Mouse (Mus musculus) lung, embryonic 15.5 days (tissue): ENCODE measurements at regions not wholly inside any gene's neighbourhood (a gene's known extent, or its start where the extent isn't known, plus 50 kb on each side); places are given as distances from the start of the nearest gene placed in this dataset.
A peak's percentile ranks its signal among the peaks of the same experiment; 100 is the strongest.

Experiments
- ATAC-seq: fragments of 200-750 bp; cut with Nextera tagmentation; 2 replicates; pipeline ENCODE4 v1.8.0; 2017; ENCODE audit warnings: moderate number of reproducible peaks, borderline replicate concordance; ENCODE audit not compliant: low FRiP score, low TSS enrichment; ENCODE audit errors: extremely low read depth
- H3K27ac ChIP-seq: fragments of 300-500 bp; sonication (generic); 2 replicates; pipeline ENCODE4 v1.5.1; 2015; ENCODE audit warnings: moderate library complexity, mild to moderate bottlenecking, inconsistent platforms
- H3K27me3 ChIP-seq: fragments of 300-500 bp; sonication (generic); 2 replicates; pipeline ENCODE4 v1.6.1; 2015; ENCODE audit warnings: inconsistent platforms
- H3K36me3 ChIP-seq: fragments of 300-500 bp; sonication (generic); 2 replicates; pipeline ENCODE4 v1.6.1; 2015; ENCODE audit warnings: inconsistent platforms
- H3K4me1 ChIP-seq: fragments of 300-500 bp; sonication (generic); 2 replicates; pipeline ENCODE4 v1.6.1; 2015; ENCODE audit warnings: inconsistent platforms
- H3K4me2 ChIP-seq: fragments of 300-500 bp; sonication (generic); 2 replicates; pipeline ENCODE4 v1.6.1; 2015; ENCODE audit warnings: inconsistent platforms, mild to moderate bottlenecking, moderate library complexity
- H3K4me3 ChIP-seq: fragments of 300-500 bp; sonication (generic); 2 replicates; pipeline ENCODE4 v1.5.1; 2015; ENCODE audit warnings: mild to moderate bottlenecking, inconsistent platforms
- H3K9ac ChIP-seq: fragments of 300-500 bp; sonication (generic); 2 replicates; pipeline ENCODE4 v1.6.1; 2015; ENCODE audit warnings: inconsistent platforms
- H3K9me3 ChIP-seq: fragments of 300-500 bp; sonication (generic); 2 replicates; pipeline ENCODE4 v1.6.1; 2016; ENCODE audit warnings: inconsistent platforms
- WGBS: fragments of 180-500 bp; shearing (Covaris S2); methylation state at CpG from one replicate; pipeline ENCODE4 v1.1.7; 2015; 5-methylcytosine and 5-hydroxymethylcytosine counted together

GRCm38 (mm10) chr4:12557105-12557504, 385.3 kb upstream of the Fam92a start:
- no peak overlapping the region for H3K4me3 ChIP-seq
- H3K9ac ChIP-seq, result no peak overlapping the region
- H3K4me1 ChIP-seq, result peaks cover 7% of the 10 kb centered on the region; the same call in 1 of the 2 replicates
- no peak for ATAC-seq
- no peak overlapping the region for H3K27ac ChIP-seq
- H3K36me3 ChIP-seq, result no peaks in the 10 kb centered on the region
- WGBS, result 83% methylated on average over 2 of the region's 2 CpGs
- H3K9me3 ChIP-seq, result no peaks in the 10 kb centered on the region
- H3K27me3 ChIP-seq, result no peaks in the 10 kb centered on the region
- no peak overlapping the region for H3K4me2 ChIP-seq

DNA sequence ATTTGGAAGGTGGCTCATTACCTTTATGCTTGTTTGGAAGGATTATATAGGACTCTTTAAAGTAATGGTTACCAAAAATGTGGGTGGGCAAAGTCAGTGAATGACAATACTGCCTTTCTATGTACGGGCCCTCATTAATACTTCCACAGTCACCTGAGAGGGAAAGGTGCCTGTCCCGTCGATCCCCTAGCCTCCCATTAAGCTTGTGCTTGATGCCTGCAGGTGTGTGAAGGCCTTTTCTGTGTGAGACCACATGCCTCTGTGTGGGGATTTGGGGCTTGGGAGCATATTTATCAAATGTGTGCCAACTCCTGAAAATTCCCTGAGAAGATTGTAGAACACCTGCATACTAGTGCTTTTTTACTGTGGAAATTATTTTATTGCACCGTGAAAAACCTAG, 377.4 kb upstream of the Fam92a start:
- Histone ChIP-seq H3K4me1 (no peaks in the 10 kb centered on the region), H3K4me2 (no peak overlapping the region), H3K27ac (no peak overlapping the region), H3K9me3 (no peaks in the 10 kb centered on the region), H3K4me3 (no peak overlapping the region), H3K27me3 (no peaks in the 10 kb centered on the region), H3K9ac (no peak overlapping the region), H3K36me3 (no peaks in the 10 kb centered on the region)
- 83% methylated on average over 4 of the region's 4 CpGs for WGBS
- no peak for ATAC-seq

DNA sequence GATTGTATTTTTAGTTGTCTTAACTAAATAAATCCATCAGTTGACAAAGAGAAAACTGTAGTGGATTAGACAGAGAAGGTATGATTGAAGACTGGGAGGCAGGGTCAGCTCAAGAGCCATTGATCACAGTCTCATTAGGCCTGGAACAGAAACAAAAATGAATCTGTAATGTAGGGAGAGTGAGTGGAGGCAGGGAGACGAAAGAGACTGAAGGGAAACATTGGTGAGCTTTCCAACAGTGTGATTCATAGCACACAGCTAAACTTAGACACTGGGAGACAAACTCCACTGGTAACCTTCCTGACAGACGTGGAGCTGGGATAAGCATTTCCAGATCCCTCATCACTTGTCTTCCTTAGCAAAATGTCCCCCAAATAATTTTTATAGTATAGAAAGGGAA, 372.1 kb upstream of the Fam92a start:
- 37% methylated on average over 2 of the region's 2 CpGs for WGBS
- no peaks in the 10 kb centered on the region for H3K36me3 ChIP-seq
- H3K9ac ChIP-seq, result no peak overlapping the region
- ATAC-seq, result no peak
- H3K4me2 ChIP-seq, result no peak overlapping the region
- no peaks in the 10 kb centered on the region for H3K27me3 ChIP-seq
- H3K27ac ChIP-seq, result no peak overlapping the region
- no peaks in the 10 kb centered on the region for H3K9me3 ChIP-seq
- no peaks in the 10 kb centered on the region for H3K4me1 ChIP-seq
- H3K4me3 ChIP-seq, result no peak overlapping the region

DNA sequence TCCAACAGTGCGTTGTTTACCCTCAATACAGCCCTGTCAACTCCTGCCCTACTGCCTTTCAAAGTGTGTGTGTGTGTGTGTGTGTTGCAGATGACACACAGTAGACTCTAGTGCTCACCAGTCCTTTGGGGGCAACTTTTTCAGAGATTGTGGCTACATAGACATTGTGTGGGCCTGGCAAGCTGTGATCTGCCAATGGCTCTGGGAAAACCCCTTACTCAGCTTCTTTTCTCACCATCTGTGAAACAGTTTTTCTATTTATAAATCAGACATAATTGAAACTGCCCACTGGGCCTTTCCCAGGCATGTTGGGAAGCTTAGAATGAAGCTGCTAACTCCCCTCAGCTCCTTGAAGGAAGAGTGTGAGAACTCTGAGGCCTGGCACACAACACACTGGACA, 369.7 kb upstream of the Fam92a start:
- Histone ChIP-seq H3K9ac (no peak overlapping the region), H3K27me3 (no peaks in the 10 kb centered on the region), H3K9me3 (no peaks in the 10 kb centered on the region), H3K27ac (no peak overlapping the region), H3K4me2 (no peak overlapping the region), H3K4me1 (no peaks in the 10 kb centered on the region), H3K36me3 (no peaks in the 10 kb centered on the region), H3K4me3 (no peak overlapping the region)
- no peak for ATAC-seq
- WGBS, result 89% methylated on average over 1 of the region's 1 CpGs

DNA sequence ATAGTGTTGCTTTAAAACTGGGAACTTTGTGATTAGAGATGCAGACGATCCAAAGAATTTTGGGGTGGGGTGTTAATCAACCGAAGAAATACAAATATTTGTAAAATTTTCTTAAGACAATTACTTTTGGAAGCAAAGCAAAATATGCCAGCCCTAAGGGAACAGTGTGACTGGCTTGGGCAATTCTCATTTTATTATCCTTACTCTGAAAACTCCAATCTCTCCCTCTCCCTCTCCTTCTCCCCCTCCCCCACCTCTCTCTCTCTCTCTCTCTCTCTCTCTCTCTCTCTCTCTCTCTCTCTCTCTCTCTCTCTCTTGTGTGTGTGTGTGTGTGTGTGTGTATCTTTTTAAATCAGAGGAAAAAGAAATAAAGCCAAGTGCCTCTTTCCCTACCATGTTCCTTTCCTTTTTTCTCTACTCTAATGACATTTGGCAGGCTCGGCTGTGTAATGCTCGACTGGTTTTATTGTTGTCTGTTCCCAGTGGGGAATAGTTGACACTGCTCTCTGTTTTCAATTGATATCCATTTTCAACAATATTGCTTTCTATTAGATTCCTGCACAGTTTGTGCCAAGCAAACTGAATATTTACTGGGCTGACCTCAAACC, 367.5 kb upstream of the Fam92a start:
- H3K9ac ChIP-seq, result no peak overlapping the region
- no peak overlapping the region for H3K27ac ChIP-seq
- H3K4me2 ChIP-seq, result no peak overlapping the region
- H3K9me3 ChIP-seq, result no peaks in the 10 kb centered on the region
- 26% methylated on average over 4 of the region's 4 CpGs for WGBS
- H3K27me3 ChIP-seq, result no peaks in the 10 kb centered on the region
- ATAC-seq, result no peak
- H3K4me1 ChIP-seq, result no peaks in the 10 kb centered on the region
- no peak overlapping the region for H3K4me3 ChIP-seq
- no peaks in the 10 kb centered on the region for H3K36me3 ChIP-seq

- H3K36me3 ChIP-seq, result no peaks in the 10 kb centered on the region
- H3K27ac ChIP-seq, result no peak overlapping the region
- 12% methylated on average over 4 of the region's 4 CpGs for WGBS
- ATAC-seq, result no peak; the same call in 1 of the 2 replicates
- H3K9me3 ChIP-seq, result no peaks in the 10 kb centered on the region
- H3K4me2 ChIP-seq, result peak overlapping the region; percentile 28
- no peak overlapping the region for H3K4me3 ChIP-seq
- H3K4me1 ChIP-seq, result no peaks in the 10 kb centered on the region
- H3K9ac ChIP-seq, result no peak overlapping the region
- H3K27me3 ChIP-seq, result no peaks in the 10 kb centered on the region
Measured at GRCm38 (mm10) chr4:12538694-12539121, 366.9 kb upstream of the Fam92a start.

- Histone ChIP-seq H3K9me3 (no peaks in the 10 kb centered on the region), H3K9ac (no peak overlapping the region), H3K27me3 (no peaks in the 10 kb centered on the region), H3K4me2 (no peak overlapping the region), H3K4me3 (no peak overlapping the region), H3K36me3 (no peaks in the 10 kb centered on the region), H3K27ac (no peak overlapping the region), H3K4me1 (no peaks in the 10 kb centered on the region)
- WGBS, result 74% methylated on average over 5 of the region's 5 CpGs
- ATAC-seq, result no peak
Measured at GRCm38 (mm10) chr4:12538043-12538442, 366.2 kb upstream of the Fam92a start.

GRCm38 (mm10) chr4:12534151-12534550, 362.3 kb upstream of the Fam92a start:
- Histone ChIP-seq H3K4me3 (no peak overlapping the region), H3K4me1 (no peaks in the 10 kb centered on the region), H3K36me3 (no peaks in the 10 kb centered on the region), H3K4me2 (no peak overlapping the region), H3K27ac (no peak overlapping the region), H3K27me3 (no peaks in the 10 kb centered on the region), H3K9me3 (no peaks in the 10 kb centered on the region), H3K9ac (no peak overlapping the region)
- WGBS, result 43% methylated on average over 2 of the region's 2 CpGs
- ATAC-seq, result no peak

GRCm38 (mm10) chr4:12532961-12533360, 361.1 kb upstream of the Fam92a start:
- Histone ChIP-seq H3K27ac (no peak overlapping the region), H3K4me1 (no peaks in the 10 kb centered on the region), H3K4me3 (no peak overlapping the region), H3K9me3 (no peaks in the 10 kb centered on the region), H3K4me2 (no peak overlapping the region), H3K9ac (no peak overlapping the region), H3K36me3 (no peaks in the 10 kb centered on the region), H3K27me3 (no peaks in the 10 kb centered on the region)
- no peak for ATAC-seq
- WGBS, result 25% methylated on average over 4 of the region's 4 CpGs

DNA sequence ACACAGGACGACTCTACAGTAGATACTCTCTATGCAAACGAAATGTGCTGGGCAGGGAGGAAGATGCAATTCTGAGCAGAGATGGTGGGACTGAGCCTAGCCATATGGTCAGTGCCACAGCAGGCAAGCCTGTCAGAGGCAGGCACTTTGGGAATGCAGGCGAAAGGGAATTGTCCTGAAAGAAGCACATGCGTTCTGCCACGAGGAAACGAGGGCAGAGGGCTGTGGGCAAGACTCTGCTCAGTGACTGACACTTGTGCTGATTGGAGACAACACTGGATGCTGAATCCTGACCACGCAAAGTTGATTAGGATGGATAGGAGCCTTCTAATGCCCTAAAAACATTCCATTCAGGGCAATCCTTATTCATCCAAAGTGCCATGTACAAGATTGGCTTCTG, 350.5 kb upstream of the Fam92a start:
- ATAC-seq, result no peak
- Histone ChIP-seq H3K27ac (no peak overlapping the region), H3K27me3 (no peaks in the 10 kb centered on the region), H3K4me2 (no peak overlapping the region), H3K9me3 (no peaks in the 10 kb centered on the region), H3K9ac (no peak overlapping the region), H3K4me1 (no peaks in the 10 kb centered on the region), H3K36me3 (no peaks in the 10 kb centered on the region), H3K4me3 (no peak overlapping the region)
- 57% methylated on average over 7 of the region's 7 CpGs for WGBS

GRCm38 (mm10) chr4:12521246-12521645, 349.4 kb upstream of the Fam92a start:
- Histone ChIP-seq H3K27me3 (no peaks in the 10 kb centered on the region), H3K4me1 (no peaks in the 10 kb centered on the region), H3K36me3 (no peaks in the 10 kb centered on the region), H3K9me3 (no peaks in the 10 kb centered on the region), H3K4me3 (no peak overlapping the region), H3K9ac (no peak overlapping the region), H3K27ac (no peak overlapping the region), H3K4me2 (no peak overlapping the region)
- no peak for ATAC-seq
- WGBS, result 78% methylated on average over 7 of the region's 7 CpGs

DNA sequence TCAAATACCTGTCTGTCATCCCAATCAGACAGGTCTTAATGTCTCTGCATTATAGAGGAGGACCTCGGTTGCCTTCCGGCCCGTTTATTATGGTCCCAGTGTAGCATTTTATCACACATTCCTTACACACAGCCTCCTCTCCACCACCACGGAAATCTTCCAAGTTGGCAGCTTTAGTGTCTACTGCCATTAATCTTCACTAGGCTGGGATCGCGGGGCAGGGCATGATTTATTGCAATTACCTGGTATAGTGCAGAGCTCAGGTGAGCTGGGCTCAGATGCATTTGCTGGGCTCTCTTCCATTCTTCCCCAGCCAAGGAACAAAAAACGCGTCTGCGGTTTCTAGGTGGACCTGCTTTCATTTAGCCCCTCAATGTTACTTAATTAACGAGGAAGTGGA, 344.7 kb upstream of the Fam92a start:
- Histone ChIP-seq H3K4me1 (peaks cover 6% of the 10 kb centered on the region), H3K9me3 (no peaks in the 10 kb centered on the region), H3K36me3 (no peaks in the 10 kb centered on the region), H3K9ac (no peak overlapping the region), H3K27ac (no peak overlapping the region), H3K4me2 (no peak overlapping the region), H3K4me3 (no peak overlapping the region), H3K27me3 (no peaks in the 10 kb centered on the region)
- WGBS, result 78% methylated on average over 10 of the region's 10 CpGs
- ATAC-seq, result no peak
